Mouse (Mus musculus): ENCODE data around the gene Snx12.

Gene Snx12

GRCm38 (mm10) chrX:101221834-101222795, at the start of gene Snx12:
TSS of gene Snx12 (minus strand) at chrX:101222563.
- peak; percentile 90 for DNase-seq (ENCODE audit: low read depth)

- DNase-seq (ENCODE audit: low read depth): no peak
Observed at GRCm38 (mm10) chrX:101268755-101269124, 46.4 kb upstream of the Snx12 start, which contains the start of gene Gm20489. TSS of gene Gm20489 (minus strand) at chrX:101269023.

DNA sequence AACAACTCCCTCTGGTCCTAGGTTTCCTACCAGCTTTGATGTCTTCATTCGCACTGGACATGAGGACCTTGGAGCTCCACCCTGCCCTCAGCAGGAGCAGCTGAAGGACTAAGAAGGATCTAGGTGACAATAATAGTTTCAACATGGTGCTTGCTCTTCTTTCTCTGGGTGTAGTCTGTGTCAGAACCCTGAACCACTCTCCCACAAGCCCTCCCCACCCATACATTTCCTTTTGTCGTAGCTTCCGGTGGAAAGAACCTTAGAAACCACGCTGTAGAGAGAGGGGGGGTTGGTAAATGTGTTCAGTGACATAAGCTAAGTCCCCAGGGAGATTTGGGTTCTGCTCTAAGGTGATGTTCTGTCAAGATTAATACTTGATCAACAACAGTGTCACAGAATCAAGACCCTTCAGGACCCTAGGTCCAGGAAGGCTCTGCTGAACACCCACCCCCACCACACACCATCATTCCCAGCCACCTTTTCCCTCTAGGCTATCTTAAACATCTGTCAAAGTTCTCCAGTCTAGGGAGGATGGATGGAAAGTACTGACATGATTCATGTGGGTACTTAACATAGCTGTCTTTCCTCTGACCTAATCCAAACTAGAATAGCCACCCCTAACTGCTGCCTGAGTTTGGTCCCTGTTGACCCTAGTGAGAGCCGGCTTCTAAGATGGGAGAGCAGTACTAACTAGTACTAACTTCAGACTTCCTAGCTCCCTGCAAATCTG, 45.8 kb upstream of the Snx12 start, which contains the start of gene Il2rg:
Gene Il2rg, minus strand, starts transcription at position 231 of the 730 bp plus-strand sequence.
- DNase-seq (ENCODE audit: low read depth): peak; percentile 75

GRCm38 (mm10) chrX:101266631-101267030, 44.3 kb upstream of the Snx12 start:
- DNase-seq (ENCODE audit: low read depth): no peak

- no peak for DNase-seq (ENCODE audit: low read depth)
Observed at GRCm38 (mm10) chrX:101263892-101264291, 41.5 kb upstream of the Snx12 start, which contains the start of gene Gm614. TSS of gene Gm614 (minus strand) at chrX:101263992.

DNA sequence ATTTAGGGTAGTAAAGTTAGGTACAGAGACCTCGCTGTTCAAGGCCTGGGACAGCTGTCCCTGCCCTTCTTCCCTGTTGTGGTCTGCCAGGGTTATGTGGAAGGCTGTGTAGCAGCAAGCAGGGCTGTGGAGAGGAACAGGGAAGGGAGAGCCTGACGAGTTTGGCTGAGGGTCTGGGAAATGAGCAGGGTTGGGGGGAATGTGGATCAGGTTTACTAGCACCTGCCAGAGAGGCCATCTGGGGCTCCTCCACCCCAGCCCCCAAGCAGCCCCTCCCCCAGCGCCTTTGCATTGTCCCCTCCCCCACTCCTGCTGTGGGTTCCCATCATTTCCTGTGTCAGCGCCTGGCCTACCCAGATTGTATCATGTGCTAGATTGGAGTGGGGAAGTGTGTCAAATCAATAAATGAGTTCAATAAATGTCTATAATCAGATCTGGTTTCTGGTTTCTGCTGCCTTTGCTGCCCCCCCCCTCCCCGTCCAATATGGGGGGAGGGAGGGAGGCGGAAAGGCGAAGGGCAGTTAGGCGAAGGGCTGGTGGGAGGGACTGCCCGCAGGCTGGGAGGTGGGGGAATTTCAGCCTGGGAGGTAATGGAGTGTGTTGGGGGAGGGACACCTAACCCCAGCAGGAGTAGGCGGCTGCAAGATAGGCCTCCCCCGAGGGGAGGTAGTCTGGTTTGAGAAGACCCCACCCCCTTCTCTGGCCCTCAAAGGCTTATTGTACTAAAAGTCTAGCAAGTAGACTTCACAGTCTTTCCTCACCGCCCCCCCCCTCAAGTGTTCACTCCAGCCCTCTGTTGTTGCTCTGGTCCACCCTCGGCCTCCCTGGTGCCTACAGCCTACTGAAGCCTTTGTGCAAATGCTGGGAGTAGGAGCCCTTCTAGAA, 38.3 kb upstream of the Snx12 start:
- no peak for DNase-seq (ENCODE audit: low read depth)

GRCm38 (mm10) chrX:101256603-101257002, 34.2 kb upstream of the Snx12 start:
- DNase-seq (ENCODE audit: low read depth): peak; percentile 39

DNA sequence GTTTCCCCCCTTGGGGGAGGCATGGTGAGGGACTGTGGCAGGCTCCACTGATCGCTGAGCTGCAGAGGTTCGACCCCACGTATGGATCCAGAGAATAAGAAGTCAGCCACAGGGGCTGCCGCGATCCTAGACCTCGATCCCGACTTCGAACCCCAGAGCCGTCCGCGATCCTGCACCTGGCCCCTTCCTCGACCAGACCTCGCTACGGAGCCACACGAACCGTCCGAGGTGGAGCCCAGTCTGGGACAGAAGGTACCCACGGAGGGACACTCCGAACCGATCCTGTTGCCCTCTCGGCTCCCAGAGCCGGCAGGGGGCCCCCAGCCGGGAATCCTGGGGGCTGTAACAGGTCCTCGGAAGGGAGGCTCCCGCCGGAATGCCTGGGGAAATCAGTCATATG, 32.4 kb upstream of the Snx12 start:
- no peak for DNase-seq (ENCODE audit: low read depth)

GRCm38 (mm10) chrX:101253952-101254729, 31.8 kb upstream of the Snx12 start, which contains the start of gene Foxo4:
TSS of gene Foxo4 (plus strand) at chrX:101254528.
- peak; percentile 93 for DNase-seq (ENCODE audit: low read depth)

- no peak for DNase-seq (ENCODE audit: low read depth)
Observed at GRCm38 (mm10) chrX:101245011-101245410, 22.6 kb upstream of the Snx12 start.

- DNase-seq (ENCODE audit: low read depth): no peak
Observed at GRCm38 (mm10) chrX:101222796-101223162, 416 bp upstream of the Snx12 start.

DNA sequence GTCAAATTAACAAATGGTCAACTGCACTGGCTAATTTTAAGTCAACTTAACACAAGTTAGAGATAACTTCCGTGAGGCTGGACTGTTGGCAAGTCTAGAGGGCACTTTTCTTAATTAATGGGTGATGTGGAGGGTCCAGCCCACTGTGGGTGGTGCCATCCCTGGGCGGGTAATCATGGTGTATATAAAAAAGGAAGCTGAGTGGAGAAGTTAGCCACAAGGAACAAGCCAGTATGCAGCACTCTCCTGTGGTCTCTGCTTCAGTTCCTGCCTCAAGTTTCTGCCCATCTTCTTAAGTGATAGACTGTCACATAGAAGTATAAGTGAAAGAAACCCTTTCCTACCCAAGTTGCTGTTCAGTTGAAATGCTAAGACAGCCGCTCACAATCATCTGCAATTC, 33.1 kb downstream of the Snx12 start:
- DNase-seq (ENCODE audit: low read depth): peak; percentile 31

- DNase-seq (ENCODE audit: low read depth): no peak
Observed at GRCm38 (mm10) chrX:101187647-101188046, 34.7 kb downstream of the Snx12 start.

GRCm38 (mm10) chrX:101173388-101173787, 49.0 kb downstream of the Snx12 start:
- peak; percentile 53 for DNase-seq (ENCODE audit: low read depth)

DNA sequence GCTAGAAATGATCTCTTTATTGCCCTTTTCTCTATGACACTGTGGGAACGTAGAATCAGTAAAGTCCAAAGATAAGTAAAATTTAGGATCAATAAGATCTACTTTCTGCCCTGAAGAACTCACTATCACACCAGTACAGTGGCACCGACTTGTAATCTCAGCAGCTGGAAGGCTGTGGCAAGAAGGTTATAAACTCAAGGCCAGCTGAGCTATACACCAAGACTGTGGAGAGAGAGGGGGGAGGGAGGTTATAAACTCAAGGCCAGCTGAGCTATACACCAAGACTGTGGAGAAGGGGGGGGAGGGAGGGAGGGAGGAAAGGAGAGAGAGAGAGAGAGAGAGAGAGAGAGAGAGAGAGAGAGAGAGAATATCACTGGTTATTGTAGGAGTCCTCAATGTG, 53.9 kb downstream of the Snx12 start:
- DNase-seq (ENCODE audit: low read depth): no peak

- DNase-seq (ENCODE audit: low read depth): peak; percentile 43
Observed at GRCm38 (mm10) chrX:101163739-101164138, 58.6 kb downstream of the Snx12 start.

- no peak for DNase-seq (ENCODE audit: low read depth)
Observed at GRCm38 (mm10) chrX:101163278-101163677, 59.1 kb downstream of the Snx12 start.

GRCm38 (mm10) chrX:101162532-101162931, 59.8 kb downstream of the Snx12 start:
- peak; percentile 16 for DNase-seq (ENCODE audit: low read depth)

GRCm38 (mm10) chrX:101157488-101157887, 64.9 kb downstream of the Snx12 start:
- DNase-seq (ENCODE audit: low read depth): peak; percentile 70

DNA sequence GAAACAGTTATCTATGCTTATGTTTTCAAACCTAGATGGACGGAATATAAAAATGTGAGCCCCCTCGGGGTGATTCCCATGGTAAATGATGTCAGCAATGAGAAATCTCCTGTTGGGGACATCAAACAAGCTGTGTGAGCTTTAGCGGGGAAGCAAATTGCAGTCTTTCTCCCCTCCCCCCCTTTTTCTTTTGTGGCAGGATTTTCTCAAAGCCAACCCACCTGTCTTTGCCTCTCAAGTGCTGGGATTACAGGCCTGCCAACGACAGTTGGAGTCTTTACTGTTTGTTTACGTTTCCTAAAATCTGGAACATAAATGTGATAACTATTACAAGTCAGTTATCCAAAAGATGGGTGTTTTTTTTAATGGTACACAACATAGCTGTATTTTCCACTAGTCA, 66.0 kb downstream of the Snx12 start:
- DNase-seq (ENCODE audit: low read depth): no peak

DNA sequence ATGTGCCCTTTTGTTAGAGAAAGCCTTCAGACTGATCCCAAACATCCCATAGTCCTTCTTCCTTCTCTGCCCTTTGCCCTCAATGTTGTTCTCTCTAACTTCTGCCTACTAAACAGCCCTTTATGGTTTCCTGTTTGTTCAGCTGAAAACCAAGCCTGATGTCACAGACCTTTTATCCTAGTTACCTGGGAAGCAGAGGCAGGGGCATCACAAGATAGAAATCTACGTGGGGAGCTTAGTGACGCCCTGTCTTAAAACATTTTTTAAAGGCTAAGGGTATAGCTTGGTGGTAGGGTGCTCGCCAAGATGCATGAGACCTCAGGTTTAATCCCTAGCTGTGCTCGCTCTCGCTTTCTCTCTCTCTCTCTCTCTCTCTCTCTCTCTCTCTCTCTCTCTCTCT, 74.9 kb downstream of the Snx12 start:
- DNase-seq (ENCODE audit: low read depth): no peak

All from 416B (cell line).